Mouse (Mus musculus): ENCODE measurements at regions not wholly inside any gene's neighbourhood (a gene's known extent, or its start where the extent isn't known, plus 50 kb on each side); places are given as distances from the start of the nearest gene placed in this dataset.

DNA sequence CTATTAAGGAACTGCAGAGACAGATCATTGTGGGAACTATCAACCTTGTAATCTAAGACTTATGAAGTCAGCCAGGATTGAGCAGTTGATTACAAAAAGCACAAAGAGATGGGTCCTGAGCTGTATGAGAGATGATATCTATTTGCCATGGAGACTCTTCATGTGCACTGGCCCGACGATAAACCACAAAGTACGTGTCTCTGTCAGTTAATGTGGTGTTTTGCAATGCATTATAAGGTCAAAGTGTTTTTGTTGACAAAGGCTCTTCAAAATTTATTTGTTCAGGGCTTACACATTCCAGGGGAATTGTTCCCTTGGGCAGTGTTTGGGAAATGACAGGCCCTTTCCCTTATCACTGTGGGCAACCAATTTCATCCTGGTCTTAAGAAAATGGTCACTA is 65.7 kb upstream of the Thpo start:
- Histone ChIP-seq H3K27ac (ENCODE audit: insufficient read depth, low read length) (no peak overlapping the region), H3K36me3 (ENCODE audit: control insufficient read depth, insufficient read depth, low read length) (no peaks in the 10 kb centered on the region), H3K4me3 (ENCODE audit: extremely low read depth, insufficient read depth, insufficient read length) (no peak overlapping the region), H3K27me3 (ENCODE audit: control insufficient read depth, insufficient read depth, low read length) (no peaks in the 10 kb centered on the region), H3K4me1 (ENCODE audit: control insufficient read depth, insufficient read depth, insufficient read length) (no peaks in the 10 kb centered on the region)
- WGBS: 85% methylated on average over 3 of the region's 3 CpGs
- no peak for DNase-seq (ENCODE audit: low read depth in 1 of 2, low spot score in 2 of 2)
- TF ChIP-seq POLR2A (IDR thresholded peaks at IDR 0.05; ENCODE audit: low read depth, low read length) (no peak), CTCF (IDR thresholded peaks at IDR 0.05; ENCODE audit: extremely low read depth, insufficient read depth, insufficient read length, insufficient replicate concordance) (no peak)

DNA sequence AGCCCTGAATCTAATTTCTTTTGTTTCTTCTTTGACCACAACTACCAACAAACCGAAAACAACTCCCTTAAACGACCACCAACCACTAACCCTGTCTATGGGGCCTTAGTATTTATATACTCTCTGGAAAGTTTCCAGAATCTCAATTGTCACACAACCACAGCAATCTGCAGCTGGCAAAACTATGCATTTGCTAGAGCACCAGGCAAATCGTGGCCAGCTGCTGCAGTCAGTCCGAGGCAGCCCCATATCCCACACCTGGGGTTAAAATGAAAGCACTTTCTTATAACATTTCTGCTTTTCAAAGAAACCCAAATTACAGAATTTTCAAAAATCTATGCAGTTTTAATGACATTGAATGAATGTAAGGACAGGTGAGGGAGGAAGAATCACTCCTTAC is 63.8 kb upstream of the Thpo start:
- no peak overlapping the region for H3K4me3 ChIP-seq (ENCODE audit: extremely low read depth, insufficient read depth, insufficient read length)
- no peak for TF ChIP-seq POLR2A (IDR thresholded peaks at IDR 0.05; ENCODE audit: low read depth, low read length)
- TF ChIP-seq CTCF (IDR thresholded peaks at IDR 0.05; ENCODE audit: extremely low read depth, insufficient read depth, insufficient read length, insufficient replicate concordance): no peak
- 14% methylated on average over 4 of the region's 4 CpGs for WGBS
- H3K27ac ChIP-seq (ENCODE audit: insufficient read depth, low read length): no peak overlapping the region
- H3K36me3 ChIP-seq (ENCODE audit: control insufficient read depth, insufficient read depth, low read length): no peaks in the 10 kb centered on the region
- no peak for DNase-seq (ENCODE audit: low read depth in 1 of 2, low spot score in 2 of 2)
- H3K4me1 ChIP-seq (ENCODE audit: control insufficient read depth, insufficient read depth, insufficient read length): no peaks in the 10 kb centered on the region
- no peaks in the 10 kb centered on the region for H3K27me3 ChIP-seq (ENCODE audit: control insufficient read depth, insufficient read depth, low read length)

DNA sequence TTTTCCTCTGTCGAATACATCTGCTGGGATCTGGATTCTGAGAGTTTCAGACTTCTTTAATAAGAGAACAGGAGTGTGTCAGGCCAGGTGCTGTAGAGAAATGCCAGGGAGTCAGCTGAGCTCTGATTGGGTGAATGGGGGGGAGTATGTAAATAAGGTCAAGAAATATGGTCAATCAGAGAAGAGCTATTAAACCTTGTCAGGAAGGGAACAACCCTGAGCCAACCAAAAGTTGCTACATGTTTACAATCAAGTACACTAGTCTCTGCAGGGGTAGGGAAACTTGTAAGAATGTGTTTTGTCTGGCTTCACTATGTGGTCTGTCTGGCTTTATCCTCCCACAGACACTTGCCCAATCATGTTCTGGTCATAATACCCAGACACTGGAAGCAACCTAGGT is 60.4 kb upstream of the Thpo start:
- H3K4me1 ChIP-seq (ENCODE audit: control insufficient read depth, insufficient read depth, insufficient read length): no peaks in the 10 kb centered on the region
- H3K27ac ChIP-seq (ENCODE audit: insufficient read depth, low read length): no peak overlapping the region
- H3K36me3 ChIP-seq (ENCODE audit: control insufficient read depth, insufficient read depth, low read length): no peaks in the 10 kb centered on the region
- no peak for TF ChIP-seq CTCF (IDR thresholded peaks at IDR 0.05; ENCODE audit: extremely low read depth, insufficient read depth, insufficient read length, insufficient replicate concordance)
- TF ChIP-seq POLR2A (IDR thresholded peaks at IDR 0.05; ENCODE audit: low read depth, low read length): no peak
- H3K4me3 ChIP-seq (ENCODE audit: extremely low read depth, insufficient read depth, insufficient read length): no peak overlapping the region
- DNase-seq (ENCODE audit: low read depth in 1 of 2, low spot score in 2 of 2): no peak
- 70% methylated on average over 1 of the region's 1 CpGs for WGBS
- H3K27me3 ChIP-seq (ENCODE audit: control insufficient read depth, insufficient read depth, low read length): no peaks in the 10 kb centered on the region
